Mouse (Mus musculus) cerebellum, postnatal 14 days (tissue): Measurements from ENCODE around the gene Slc25a21.

Source experiments
- DNase-seq, 2 experiments: peaks; one replicate each; pipeline ENCODE4 v3.0.0; 2021; ENCODE audit warnings: mixed read lengths in 2 of 2

The Slc25a21 gene

DNA sequence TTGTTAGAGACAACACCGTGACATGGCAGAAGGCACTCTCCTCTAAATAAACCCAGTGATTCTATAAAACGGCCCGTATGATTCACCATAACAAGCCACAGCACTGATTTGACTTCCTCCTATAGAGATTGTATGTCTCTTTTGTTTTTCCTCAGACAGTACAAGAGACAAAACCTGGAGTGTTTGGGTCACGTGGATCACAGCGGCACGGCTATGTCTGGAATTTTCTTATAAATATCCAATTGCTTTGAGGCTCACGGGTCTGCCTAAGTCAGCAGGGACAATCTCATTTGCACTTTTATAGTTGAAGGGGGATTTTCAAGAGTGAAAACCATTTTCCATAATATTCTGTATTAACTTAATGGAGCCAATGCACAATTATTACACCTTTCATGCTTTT lies 320.7 kb downstream of the Slc25a21 start:
- DNase-seq: no peak

DNA sequence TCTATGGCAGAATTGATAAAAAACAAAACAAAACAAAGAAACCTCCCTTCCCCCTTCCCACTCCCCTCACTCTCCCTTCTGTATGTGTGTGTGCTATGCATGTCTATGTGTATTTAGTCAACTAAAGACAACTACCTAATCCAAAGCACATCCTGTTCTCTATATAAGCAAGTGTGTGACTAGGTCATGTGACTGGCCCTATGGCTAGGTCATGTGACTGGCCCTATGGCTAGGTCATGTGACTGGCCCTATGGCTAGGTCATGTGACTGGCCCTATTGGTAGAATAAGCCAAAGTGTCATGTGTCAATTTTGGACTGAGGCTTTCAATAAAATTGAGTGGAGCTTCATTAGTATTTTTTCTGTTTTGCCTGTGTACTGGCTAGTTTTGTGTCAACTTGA lies 324.1 kb downstream of the Slc25a21 start:
- no peak for DNase-seq

DNA sequence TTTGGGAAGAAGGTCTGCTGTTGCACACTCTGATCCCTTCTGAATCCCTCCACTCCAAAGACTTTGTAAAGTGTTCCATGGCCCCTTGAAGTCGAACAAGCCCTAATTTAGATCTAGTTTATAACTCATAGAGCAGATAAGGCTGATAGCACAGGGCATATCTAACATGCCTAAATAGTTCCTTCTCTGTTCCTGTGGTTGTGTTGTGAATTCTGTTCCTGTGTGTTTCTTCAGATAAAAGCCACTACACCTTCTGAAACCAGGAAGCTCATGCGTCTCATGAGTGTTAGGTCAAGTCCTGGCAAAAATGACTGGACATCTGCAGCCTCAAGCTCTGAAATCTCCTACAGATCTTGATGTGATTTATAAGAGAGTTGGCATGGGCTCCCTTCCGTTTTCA lies 326.7 kb downstream of the Slc25a21 start:
- DNase-seq: no peak

DNA sequence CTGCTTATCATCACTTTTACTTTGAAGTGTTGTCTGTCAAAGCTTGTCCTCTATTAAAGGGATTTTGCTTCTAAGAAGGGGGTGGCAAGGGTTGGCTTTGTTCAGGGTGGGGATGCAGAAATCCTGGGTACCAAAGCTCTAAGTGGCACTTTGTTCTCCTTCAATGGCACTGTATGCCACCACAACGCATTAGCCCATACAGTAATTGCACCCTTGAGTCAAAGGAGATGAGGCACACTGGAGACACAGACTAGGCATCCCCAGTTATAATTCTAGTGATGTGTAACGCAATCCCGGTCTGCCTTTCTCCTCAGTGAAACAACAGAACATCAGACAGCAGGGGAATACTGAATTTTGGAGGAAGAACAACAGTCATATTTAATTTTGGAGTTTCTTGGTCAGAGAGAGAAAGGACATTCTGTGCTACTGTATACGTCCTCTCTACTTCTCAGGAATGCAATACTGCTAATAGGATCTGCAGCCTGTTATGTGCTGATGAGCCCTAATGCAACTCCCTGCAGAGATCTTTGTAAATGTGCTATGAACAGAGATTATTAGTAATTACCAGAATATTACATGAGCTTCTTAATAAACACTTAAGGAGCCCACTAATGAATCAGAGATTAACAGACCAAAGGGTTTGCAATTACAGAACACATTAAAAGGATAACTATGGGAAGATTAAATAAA lies 333.3 kb downstream of the Slc25a21 start:
- no peak for DNase-seq

DNA sequence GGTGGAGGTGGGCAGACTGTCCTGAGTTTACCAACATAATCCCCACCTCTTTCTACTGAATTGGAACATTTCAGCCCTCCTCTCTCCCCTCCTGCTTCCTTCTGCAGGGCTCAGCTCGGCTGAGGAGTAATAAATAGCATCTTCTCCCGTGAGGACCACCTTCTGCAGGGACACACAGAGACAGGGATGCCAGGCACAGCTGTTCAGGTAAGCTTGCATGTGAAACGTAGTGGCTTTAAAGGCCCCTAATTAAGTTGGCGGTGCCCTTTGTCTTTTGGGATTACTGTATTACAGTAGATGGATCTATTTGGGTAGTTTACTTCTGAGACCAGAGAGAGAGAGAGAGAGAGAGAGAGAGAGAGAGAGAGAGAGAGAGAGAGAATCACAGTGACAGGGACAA lies 344.6 kb downstream of the Slc25a21 start:
- DNase-seq: no peak

- DNase-seq: no peak
Observed at GRCm38 (mm10) chr12:56851464-56851863, 345.8 kb downstream of the Slc25a21 start.

GRCm38 (mm10) chr12:56829945-56830344 lies 367.3 kb downstream of the Slc25a21 start:
- DNase-seq: no peak

- DNase-seq: peak in 1 of 2 experiments; percentile 2
Observed at GRCm38 (mm10) chr12:56829455-56829883, 367.8 kb downstream of the Slc25a21 start.

DNA sequence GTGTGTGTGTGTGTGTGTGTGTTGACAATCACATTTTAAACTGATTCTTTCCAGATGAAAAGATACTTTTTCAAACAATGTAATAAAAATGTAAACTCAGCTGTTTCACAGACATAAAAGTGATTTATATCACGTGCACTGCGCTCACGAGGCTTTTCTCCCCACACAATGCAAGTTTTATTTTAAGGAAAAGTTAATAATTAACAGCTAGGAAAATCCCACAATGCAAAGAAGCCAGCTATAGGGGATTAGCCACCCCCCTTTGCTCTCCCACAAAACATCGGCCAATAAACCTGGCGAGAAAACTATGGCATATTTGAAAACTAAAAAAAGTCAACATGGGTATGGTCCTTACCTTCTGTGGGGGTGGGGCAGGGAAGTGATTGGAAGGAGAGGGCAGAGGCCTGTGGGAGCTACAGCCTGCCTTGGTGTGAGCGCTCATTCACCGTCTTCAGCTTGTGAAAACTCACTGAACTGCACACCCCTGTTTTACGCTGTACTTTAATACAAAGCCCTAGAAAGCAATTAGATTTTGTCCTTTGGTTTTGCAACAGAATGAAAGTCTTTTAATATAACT lies 369.4 kb downstream of the Slc25a21 start:
- DNase-seq: no peak

DNA sequence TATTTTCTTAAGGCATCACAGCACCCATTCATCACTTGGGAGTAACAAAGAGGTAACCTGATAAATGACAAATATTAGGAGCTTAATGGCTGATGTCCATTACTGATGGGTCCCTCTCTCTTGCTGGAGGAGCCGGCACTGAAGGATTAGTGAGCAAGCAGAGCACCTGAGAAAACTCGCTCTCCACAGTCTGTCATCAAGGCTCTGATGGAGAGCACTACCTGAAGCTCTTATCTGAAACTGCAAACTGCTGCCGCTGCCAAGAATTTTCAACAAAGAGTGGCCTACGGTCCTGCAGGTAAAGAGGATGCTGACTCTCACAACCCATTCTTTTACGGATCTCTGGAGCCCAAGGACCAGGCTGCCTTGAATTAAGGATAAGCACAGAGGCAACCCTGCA lies 372.6 kb downstream of the Slc25a21 start:
- DNase-seq: no peak

GRCm38 (mm10) chr12:56822122-56822521 lies 375.1 kb downstream of the Slc25a21 start:
- DNase-seq: no peak

DNA sequence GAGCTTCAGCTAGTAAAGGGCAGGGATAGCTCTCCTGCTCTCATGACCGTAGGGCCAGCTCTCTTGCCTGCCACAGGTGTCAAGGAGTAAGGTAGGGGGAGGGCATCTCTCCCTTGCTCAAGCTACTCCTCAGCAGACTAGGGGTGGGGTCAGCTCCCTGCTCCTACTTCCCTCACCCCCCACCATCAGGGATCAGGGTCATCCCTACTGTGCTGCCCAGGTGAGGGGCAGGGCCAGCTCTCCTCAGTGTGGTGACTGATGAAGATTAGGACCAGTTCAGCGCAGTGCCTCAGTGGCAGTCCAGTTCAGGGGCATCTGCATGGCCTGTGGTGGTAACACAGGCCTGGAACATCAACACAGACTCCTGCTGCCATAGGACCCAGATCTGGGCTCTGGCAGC lies 376.7 kb downstream of the Slc25a21 start:
- DNase-seq: no peak

DNA sequence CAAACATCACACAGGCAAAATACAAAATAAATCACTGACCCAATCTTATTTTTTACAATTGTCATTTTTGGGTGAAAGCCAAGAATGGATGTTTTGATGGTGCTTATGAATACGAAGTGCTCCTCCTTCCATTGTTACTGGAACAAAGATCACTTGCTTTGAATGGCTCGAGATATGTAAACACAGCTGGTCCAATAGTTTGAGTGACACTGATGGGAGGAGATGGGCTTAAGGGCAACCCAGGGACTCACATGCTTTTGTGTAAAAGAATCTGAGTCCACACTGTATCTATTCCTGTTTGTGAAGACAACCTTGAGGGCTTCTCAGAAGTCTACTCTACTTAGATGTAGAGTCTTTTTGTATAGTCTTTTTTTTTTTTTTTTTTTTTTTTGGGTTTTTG lies 389.8 kb downstream of the Slc25a21 start:
- no peak for DNase-seq

GRCm38 (mm10) chr12:56807078-56807477 lies 390.2 kb downstream of the Slc25a21 start:
- no peak for DNase-seq

DNA sequence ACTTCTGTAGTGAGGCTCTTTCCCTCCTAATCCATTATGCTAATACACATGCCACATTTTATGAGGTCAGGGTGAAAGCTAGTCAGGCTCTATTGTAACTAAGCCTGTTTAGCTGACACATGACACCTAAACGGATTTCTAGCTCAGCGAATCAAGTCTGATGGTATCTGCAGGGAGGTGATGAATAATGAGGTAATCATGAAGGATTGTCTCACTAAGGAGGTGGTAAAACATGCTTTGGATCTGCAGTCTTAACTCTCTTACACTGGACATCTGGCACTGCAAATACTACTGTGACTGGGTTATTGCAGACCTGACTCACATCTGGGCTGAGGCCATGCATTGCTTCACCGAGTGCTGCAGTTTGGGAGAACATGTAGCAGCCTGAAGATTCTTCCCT lies 392.8 kb downstream of the Slc25a21 start:
- no peak for DNase-seq

- DNase-seq: peak in 1 of 2 experiments; percentile 9
Observed at GRCm38 (mm10) chr12:56798641-56799415, 398.4 kb downstream of the Slc25a21 start.

DNA sequence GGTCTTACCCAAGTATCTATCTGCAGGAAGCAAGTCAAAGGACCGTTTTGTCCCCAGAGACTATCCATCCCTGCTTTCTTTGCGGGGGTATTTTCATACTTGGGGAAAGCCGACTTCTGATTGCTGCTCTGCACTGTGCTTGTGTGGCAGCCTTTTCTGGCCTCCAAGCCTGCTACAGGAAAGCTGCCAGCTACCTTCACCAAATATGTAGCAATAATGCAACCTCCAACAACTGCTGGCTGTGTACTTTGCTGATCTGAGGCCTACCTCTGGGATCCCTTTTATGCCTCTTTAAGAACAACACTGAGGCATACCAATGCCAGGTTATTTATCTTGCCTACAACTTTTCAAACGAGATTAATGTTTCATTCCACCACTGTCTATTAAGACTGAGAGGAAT lies 408.0 kb downstream of the Slc25a21 start:
- no peak for DNase-seq

DNA sequence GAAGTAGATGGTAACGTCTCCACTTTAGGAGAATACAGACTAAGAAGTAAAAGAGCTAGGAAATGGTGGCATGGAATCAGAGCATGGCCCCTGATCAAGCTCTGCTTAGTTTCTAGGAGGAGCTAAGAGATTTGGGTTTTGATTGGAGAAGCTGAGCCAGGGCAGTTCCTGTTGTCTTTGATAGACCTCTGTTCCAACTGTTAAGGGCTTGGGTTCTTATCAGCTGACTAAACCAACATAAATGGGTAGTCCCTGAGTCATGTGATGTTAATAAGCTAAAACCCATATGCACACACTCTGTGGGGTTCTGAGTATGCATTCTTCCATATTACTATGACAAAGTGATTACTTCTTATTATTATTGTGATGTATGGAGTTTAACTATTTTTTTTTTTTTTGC lies 412.0 kb downstream of the Slc25a21 start:
- DNase-seq: no peak

DNA sequence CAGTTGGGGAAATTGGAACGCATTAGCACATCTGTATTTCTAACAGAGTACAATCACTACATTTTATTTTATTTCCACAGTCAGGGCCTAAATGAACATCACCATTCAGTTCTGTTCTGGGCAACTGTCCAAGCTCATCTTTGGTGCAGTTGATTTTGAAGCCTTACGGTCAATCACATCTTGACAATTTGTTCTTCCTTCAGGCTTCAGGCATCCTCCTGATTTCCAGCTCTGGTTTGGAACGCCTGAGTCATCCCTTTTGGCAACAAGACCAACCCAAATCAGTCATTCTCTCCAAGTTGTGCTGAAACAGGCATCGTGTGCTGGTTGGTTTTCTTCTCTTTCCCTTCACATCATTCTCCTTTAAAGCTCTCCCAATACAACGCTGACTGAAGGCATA lies 416.1 kb downstream of the Slc25a21 start:
- peak; percentile 7 to 28 for DNase-seq

DNA sequence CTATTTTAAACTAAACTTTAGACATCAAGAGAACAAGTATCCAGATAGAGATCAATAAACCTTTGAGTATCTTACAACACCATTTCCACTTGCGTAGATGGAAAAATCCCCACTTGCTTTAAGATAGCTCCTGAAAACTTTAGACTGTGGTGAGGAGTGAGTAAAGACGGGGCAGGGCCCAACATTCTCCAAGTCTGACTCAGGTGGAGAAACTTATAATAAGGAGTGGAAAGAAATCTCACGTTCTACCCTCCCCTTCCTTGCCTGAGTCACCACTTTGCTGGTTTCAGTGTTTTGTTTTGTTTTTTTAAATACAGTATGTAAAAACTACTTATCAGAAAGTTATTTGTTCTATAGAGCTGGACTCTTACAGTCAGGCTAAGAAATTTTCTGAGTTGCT lies 417.7 kb downstream of the Slc25a21 start:
- DNase-seq: no peak

DNA sequence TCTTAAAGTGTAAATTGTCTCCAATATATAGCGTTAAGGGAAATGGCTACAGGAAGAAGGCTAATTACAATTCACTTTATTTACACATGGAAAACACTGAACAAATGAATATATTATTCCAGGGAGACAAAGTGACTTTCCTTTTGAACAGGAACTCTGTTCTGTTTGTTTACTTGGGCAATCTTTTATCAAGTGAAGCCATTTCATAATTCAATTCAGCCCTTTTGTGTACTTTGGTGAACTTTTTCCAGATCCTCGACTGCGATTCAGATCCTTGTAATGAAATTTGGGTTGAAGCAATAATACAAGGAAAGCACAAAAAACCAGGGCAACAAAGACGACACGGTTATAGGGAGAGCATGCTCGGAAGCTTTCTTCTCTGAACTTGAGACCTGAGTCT lies 423.3 kb downstream of the Slc25a21 start:
- DNase-seq: no peak

- DNase-seq: no peak
Observed at GRCm38 (mm10) chr12:56769421-56769820, 427.9 kb downstream of the Slc25a21 start.

DNA sequence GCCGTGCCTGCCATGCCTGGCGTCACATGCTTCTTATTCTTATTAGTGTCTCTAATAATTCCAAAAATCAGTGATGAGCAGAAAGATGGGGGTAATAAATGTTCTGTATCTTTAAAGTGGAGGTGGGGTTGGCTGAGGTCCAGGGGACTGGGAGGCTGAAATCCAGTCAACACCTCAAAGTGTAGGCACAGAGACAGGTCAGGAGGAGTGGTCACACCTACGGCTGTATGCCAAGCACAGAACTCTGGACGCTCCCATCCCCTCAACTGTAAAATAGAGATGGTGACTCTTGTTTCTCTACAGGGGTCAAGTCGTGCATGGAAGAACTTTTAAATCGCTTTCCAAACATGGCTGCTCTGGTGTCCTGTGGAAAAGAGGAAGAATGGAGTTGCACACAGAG lies 429.8 kb downstream of the Slc25a21 start:
- DNase-seq: no peak

DNA sequence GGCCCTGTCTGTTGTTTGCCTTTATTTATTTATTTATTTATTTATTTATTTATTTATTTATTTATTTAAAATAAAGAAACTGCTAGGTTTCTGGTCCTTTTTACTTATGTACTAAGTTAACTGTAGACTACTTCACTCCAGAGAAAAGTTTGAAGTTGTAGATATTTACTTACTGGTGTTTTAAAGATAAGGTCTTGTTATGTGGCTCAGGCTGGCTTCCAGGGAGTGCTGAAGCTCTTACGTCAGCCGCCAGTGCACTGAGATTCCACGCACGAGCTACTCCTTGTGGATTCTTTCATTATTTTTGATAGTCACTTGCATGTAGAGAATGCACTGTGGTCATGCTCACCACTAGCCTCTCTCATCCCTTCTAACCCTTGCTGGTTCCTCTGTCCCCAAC lies 460.2 kb downstream of the Slc25a21 start:
- no peak for DNase-seq
